Mouse (Mus musculus) embryonic facial prominence, embryonic 15.5 days (tissue): ENCODE data around the gene Gm28998. TPM values are rescaled to one million over a fixed set of nuclear protein-coding genes. Genes with fewer than 3 reads are reported as not detected.
"Not testable (repeated sequence)": the region's sequence is repeated elsewhere in the genome, so short reads cannot be mapped to it uniquely, and the experiment has no call there.

Experiments
- ATAC-seq: fragments of 200-750 bp; cut with Nextera tagmentation; 2 replicates; pipeline ENCODE4 v1.8.0; 2017; ENCODE audit warnings: low read depth, moderate TSS enrichment; ENCODE audit not compliant: insufficient number of reproducible peaks, low FRiP score, low TSS enrichment
- H3K27ac ChIP-seq: fragments of 300-500 bp; sonication (generic); replicated peaks from 2 replicates; pipeline ENCODE4 v1.5.1; 2015; ENCODE audit warnings: mild to moderate bottlenecking, inconsistent platforms
- H3K27me3 ChIP-seq: fragments of 300-500 bp; sonication (generic); 2 replicates; pipeline ENCODE4 v1.6.1; 2015; ENCODE audit warnings: inconsistent platforms
- H3K36me3 ChIP-seq: fragments of 300-500 bp; sonication (generic); 2 replicates; pipeline ENCODE4 v1.6.1; 2015; ENCODE audit warnings: mild to moderate bottlenecking, inconsistent platforms
- H3K4me1 ChIP-seq: fragments of 300-500 bp; sonication (generic); 2 replicates; pipeline ENCODE4 v1.6.1; 2015; ENCODE audit warnings: inconsistent platforms
- H3K4me2 ChIP-seq: fragments of 300-500 bp; sonication (generic); replicated peaks from 2 replicates; pipeline ENCODE4 v1.6.1; 2015; ENCODE audit warnings: mild to moderate bottlenecking, inconsistent platforms
- H3K4me3 ChIP-seq: fragments of 300-500 bp; sonication (generic); replicated peaks from 2 replicates; pipeline ENCODE4 v1.5.1; 2015; ENCODE audit warnings: mild to moderate bottlenecking, inconsistent platforms
- H3K9ac ChIP-seq: fragments of 300-500 bp; sonication (generic); 2 replicates; pipeline ENCODE4 v1.6.1; 2015; ENCODE audit warnings: inconsistent platforms
- H3K9me3 ChIP-seq: fragments of 300-500 bp; sonication (generic); replicated peaks from 2 replicates; pipeline ENCODE4 v1.6.1; 2016; ENCODE audit warnings: inconsistent platforms
- WGBS: fragments of 180-500 bp; shearing (Covaris S2); methylation state at CpG from one replicate; pipeline ENCODE4 v1.1.7; 2015; 5-methylcytosine and 5-hydroxymethylcytosine counted together
- polyA plus RNA-seq: library from polyadenylated mRNA; unstranded; fragments of >200 nt; fragmentation: Nextera tagmentation; extraction: Ambion mirVana; gene quantifications from 2 replicates; pipeline ENCODE4 v1.2.1, GENCODE M21; 2015

Gm28998 gene
- not detected in 2 replicates for polyA plus RNA-seq

DNA sequence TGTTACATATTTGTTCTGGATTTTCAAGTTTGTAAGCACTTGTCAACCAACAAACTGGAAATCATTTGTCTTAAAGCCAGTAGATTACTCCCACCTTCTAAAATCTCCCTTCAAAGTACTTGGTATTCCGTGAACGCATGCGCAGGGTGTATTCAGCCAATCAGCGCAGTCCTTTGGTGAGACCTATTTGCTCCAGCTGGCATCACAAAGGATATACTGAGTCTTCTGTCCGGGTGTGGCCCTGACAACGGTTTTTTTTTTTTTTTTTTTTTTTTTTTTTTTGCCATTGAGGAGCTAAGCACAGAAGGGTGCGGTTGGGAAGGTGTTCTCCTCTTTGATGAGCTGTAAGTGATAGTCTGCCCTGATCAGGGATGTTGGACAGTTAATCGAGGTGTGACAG lies at the start of gene Gm28998:
TSS of gene Gm28998 (plus strand) at position 301 of the 400 bp plus-strand sequence.
- H3K9ac ChIP-seq, H3K4me2 ChIP-seq, H3K4me3 ChIP-seq, H3K36me3 ChIP-seq, H3K27ac ChIP-seq, H3K27me3 ChIP-seq, H3K9me3 ChIP-seq, H3K4me1 ChIP-seq, ATAC-seq: not testable (repeated sequence)
- WGBS, result no CpG with 5 or more reads among the region's 8 CpGs

Other genes with a start within 250 kb of the Gm28998 start
- gene Gm21244, start 84.5 kb upstream of the Gm28998 start, polyA plus RNA-seq, result not detected in 2 replicates
- not detected in 2 replicates for gene Gm21788, start 151.2 kb downstream of the Gm28998 start, polyA plus RNA-seq